Mouse (Mus musculus): ENCODE results near the gene Slf1. TPM values are rescaled to one million over a fixed set of nuclear protein-coding genes. Genes with fewer than 3 reads are reported as not detected.

The Slf1 gene
- polyA plus RNA-seq, 1 experiment from 2014 or later, result 82.7 TPM

- ATAC-seq (replicated peaks), result no peak
- no peaks in the 10 kb centered on the region for H3K27me3 ChIP-seq
- no peaks in the 10 kb centered on the region for H3K9me3 ChIP-seq
- H3K4me3 ChIP-seq, result no peak overlapping the region
- H3K27ac ChIP-seq (replicated peaks), result no peak overlapping the region
- no peak overlapping the region for H3K4me2 ChIP-seq (replicated peaks)
- no peak overlapping the region for H3K9ac ChIP-seq (replicated peaks)
- no peaks in the 10 kb centered on the region for H3K36me3 ChIP-seq
- 88% methylated on average over 3 of the region's 3 CpGs for WGBS
- H3K4me1 ChIP-seq, result peaks cover 12% of the 10 kb centered on the region; the same call in 1 of the 2 replicates
Measured at GRCm38 (mm10) chr13:77049736-77050135, 85.5 kb downstream of the Slf1 start.

- Histone ChIP-seq H3K4me3 (no peak overlapping the region), H3K36me3 (no peaks in the 10 kb centered on the region), H3K27ac (replicated peaks) (peak overlapping the region; percentile 93), H3K4me2 (replicated peaks) (no peak overlapping the region), H3K9ac (replicated peaks) (no peak overlapping the region), H3K9me3 (no peaks in the 10 kb centered on the region), H3K4me1 (peaks cover 15% of the 10 kb centered on the region; the same call in 1 of the 2 replicates), H3K27me3 (no peaks in the 10 kb centered on the region)
- peak; percentile 84 for ATAC-seq (replicated peaks)
- 62% methylated on average over 1 of the region's 1 CpGs for WGBS
Measured at GRCm38 (mm10) chr13:77048461-77048860, 86.8 kb downstream of the Slf1 start.

- Histone ChIP-seq H3K4me3 (peak overlapping the region; percentile 21), H3K9me3 (no peaks in the 10 kb centered on the region), H3K9ac (replicated peaks) (peak overlapping the region; percentile 28; the same call in 1 of the 2 replicates), H3K4me1 (peaks cover 15% of the 10 kb centered on the region; the same call in 1 of the 2 replicates), H3K27ac (replicated peaks) (peak overlapping the region; percentile 93), H3K4me2 (replicated peaks) (peak overlapping the region; percentile 33), H3K27me3 (no peaks in the 10 kb centered on the region), H3K36me3 (no peaks in the 10 kb centered on the region)
- ATAC-seq (replicated peaks), result peak; percentile 84
- WGBS, result 28% methylated on average over 6 of the region's 6 CpGs
Measured at GRCm38 (mm10) chr13:77047179-77047931, 87.9 kb downstream of the Slf1 start.

- Histone ChIP-seq H3K4me3 (peak overlapping the region; percentile 36), H3K9me3 (no peaks in the 10 kb centered on the region), H3K27ac (replicated peaks) (peak overlapping the region; percentile 78), H3K9ac (replicated peaks) (peak overlapping the region; percentile 42), H3K4me1 (peaks cover 15% of the 10 kb centered on the region; the same call in 1 of the 2 replicates), H3K36me3 (no peaks in the 10 kb centered on the region), H3K4me2 (replicated peaks) (peak overlapping the region; percentile 36), H3K27me3 (no peaks in the 10 kb centered on the region)
- ATAC-seq (replicated peaks), result peak; percentile 44
- 44% methylated on average over 10 of the region's 10 CpGs for WGBS
Measured at GRCm38 (mm10) chr13:77046416-77046815, 88.9 kb downstream of the Slf1 start.

- Histone ChIP-seq H3K9ac (replicated peaks) (no peak overlapping the region), H3K4me3 (0 out of 2 replicates have a peak overlapping the region, but pooled peaks have one; percentile 15), H3K9me3 (no peaks in the 10 kb centered on the region), H3K27me3 (no peaks in the 10 kb centered on the region), H3K27ac (replicated peaks) (no peak overlapping the region), H3K4me1 (peaks cover 15% of the 10 kb centered on the region; the same call in 1 of the 2 replicates), H3K4me2 (replicated peaks) (no peak overlapping the region), H3K36me3 (no peaks in the 10 kb centered on the region)
- ATAC-seq (replicated peaks), result peak; percentile 74
- 47% methylated on average over 1 of the region's 1 CpGs for WGBS
Measured at GRCm38 (mm10) chr13:77045375-77045774, 89.9 kb downstream of the Slf1 start.

- Histone ChIP-seq H3K27me3 (no peaks in the 10 kb centered on the region), H3K4me2 (replicated peaks) (no peak overlapping the region), H3K9ac (replicated peaks) (no peak overlapping the region), H3K27ac (replicated peaks) (no peak overlapping the region), H3K4me3 (no peak overlapping the region), H3K9me3 (no peaks in the 10 kb centered on the region), H3K36me3 (no peaks in the 10 kb centered on the region), H3K4me1 (peaks cover 11% of the 10 kb centered on the region; the same call in 1 of the 2 replicates)
- ATAC-seq (replicated peaks), result no peak
- WGBS, result 60% methylated on average over 1 of the region's 1 CpGs
Measured at GRCm38 (mm10) chr13:77043375-77043774, 91.9 kb downstream of the Slf1 start.

GRCm38 (mm10) chr13:77029594-77029993 is 105.7 kb downstream of the Slf1 start:
- Histone ChIP-seq H3K27me3 (no peaks in the 10 kb centered on the region), H3K4me1 (no peaks in the 10 kb centered on the region), H3K9ac (replicated peaks) (no peak overlapping the region), H3K4me2 (replicated peaks) (no peak overlapping the region), H3K27ac (replicated peaks) (no peak overlapping the region), H3K36me3 (no peaks in the 10 kb centered on the region), H3K4me3 (no peak overlapping the region), H3K9me3 (no peaks in the 10 kb centered on the region)
- ATAC-seq (replicated peaks), result no peak
- 49% methylated on average over 5 of the region's 5 CpGs for WGBS

GRCm38 (mm10) chr13:77018851-77019250 is 116.4 kb downstream of the Slf1 start:
- H3K27ac ChIP-seq (replicated peaks), result no peak overlapping the region
- 90% methylated on average over 2 of the region's 2 CpGs for WGBS

GRCm38 (mm10) chr13:77003684-77004083 is 131.6 kb downstream of the Slf1 start:
- no peak overlapping the region for H3K4me3 ChIP-seq
- H3K9me3 ChIP-seq, result no peaks in the 10 kb centered on the region
- H3K9ac ChIP-seq (replicated peaks), result no peak overlapping the region
- H3K36me3 ChIP-seq, result no peaks in the 10 kb centered on the region
- WGBS, result 92% methylated on average over 1 of the region's 1 CpGs
- no peak for ATAC-seq (replicated peaks)
- H3K27ac ChIP-seq (replicated peaks), result no peak overlapping the region
- H3K4me1 ChIP-seq, result no peaks in the 10 kb centered on the region
- H3K4me2 ChIP-seq (replicated peaks), result no peak overlapping the region
- H3K27me3 ChIP-seq, result no peaks in the 10 kb centered on the region

More at GRCm38 (mm10) chr13:77018851-77019250, 116.4 kb downstream of the Slf1 start:
- ATAC-seq (replicated peaks), result no peak
- H3K4me3 ChIP-seq, result no peak overlapping the region
- no peak overlapping the region for H3K4me2 ChIP-seq (replicated peaks)
- no peaks in the 10 kb centered on the region for H3K9me3 ChIP-seq
- H3K36me3 ChIP-seq, result no peaks in the 10 kb centered on the region
- no peaks in the 10 kb centered on the region for H3K4me1 ChIP-seq
- H3K27me3 ChIP-seq, result no peaks in the 10 kb centered on the region
- H3K9ac ChIP-seq (replicated peaks), result no peak overlapping the region

- Histone ChIP-seq H3K4me2 (replicated peaks) (no peak overlapping the region), H3K9me3 (no peaks in the 10 kb centered on the region), H3K4me3 (no peak overlapping the region), H3K27me3 (no peaks in the 10 kb centered on the region), H3K9ac (replicated peaks) (no peak overlapping the region), H3K27ac (replicated peaks) (no peak overlapping the region), H3K36me3 (no peaks in the 10 kb centered on the region), H3K4me1 (no peaks in the 10 kb centered on the region)
- ATAC-seq (replicated peaks), result no peak
- 64% methylated on average over 3 of the region's 3 CpGs for WGBS
Measured at GRCm38 (mm10) chr13:77002628-77003027, 132.6 kb downstream of the Slf1 start.

Measured in forebrain, embryonic 15.5 days (tissue).